Mouse (Mus musculus) forebrain, embryonic 14.5 days (tissue): ENCODE data around the gene Ccpg1. TPM values are rescaled to one million over a fixed set of nuclear protein-coding genes. Genes with fewer than 3 reads are reported as not detected.

Experiments used
- ATAC-seq: fragments of 200-750 bp; cut with Nextera tagmentation; 2 replicates; pipeline ENCODE4 v1.8.0; 2017; ENCODE audit warnings: mild to moderate bottlenecking, moderate library complexity
- DNase-seq: peaks from one replicate; pipeline ENCODE4 v3.0.0-alpha.2; 2015; ENCODE audit warnings: low spot score
- H3K27ac ChIP-seq: fragments of 300-500 bp; sonication (generic); 2 replicates; pipeline ENCODE4 v1.5.1; 2014; ENCODE audit warnings: low read depth, mild to moderate bottlenecking, control low read depth, low read length, moderate library complexity
- H3K27me3 ChIP-seq: fragments of 300-500 bp; sonication (generic); replicated peaks from 2 replicates; pipeline ENCODE4 v1.6.1; 2014; ENCODE audit warnings: low read length, control low read depth, mixed read lengths; ENCODE audit not compliant: control insufficient read depth, insufficient read depth
- H3K36me3 ChIP-seq: fragments of 300-500 bp; sonication (generic); 2 replicates; pipeline ENCODE4 v1.6.1; 2014; ENCODE audit warnings: low read length, control low read depth; ENCODE audit not compliant: control insufficient read depth, insufficient read depth
- H3K4me1 ChIP-seq: fragments of 300-500 bp; sonication (generic); 2 replicates; pipeline ENCODE4 v1.6.1; 2014; ENCODE audit warnings: antibody characterized with exemption, low read length, control low read depth; ENCODE audit not compliant: control insufficient read depth, insufficient read depth
- H3K4me2 ChIP-seq: fragments of 300-500 bp; sonication (generic); 2 replicates; pipeline ENCODE4 v1.6.1; 2014; ENCODE audit warnings: mild to moderate bottlenecking, control low read depth, low read length
- H3K4me3 ChIP-seq: fragments of 300-500 bp; sonication (generic); 2 replicates; pipeline ENCODE4 v1.5.1; 2014; ENCODE audit warnings: low read depth, low read length, control low read depth
- H3K9ac ChIP-seq: fragments of 300-500 bp; sonication (generic); 2 replicates; pipeline ENCODE4 v1.6.1; 2014; ENCODE audit warnings: mild to moderate bottlenecking, low read length, control low read depth, moderate library complexity
- H3K9me3 ChIP-seq: fragments of 300-500 bp; sonication (generic); replicated peaks from 2 replicates; pipeline ENCODE4 v1.6.1; 2016; ENCODE audit warnings: low read length, control low read depth, mixed read lengths; ENCODE audit not compliant: control insufficient read depth
- WGBS: fragments of 180-500 bp; shearing (Covaris S2); extraction: QIAGEN DNeasy Blood & Tissue Kit; methylation state at CpG from one replicate; pipeline ENCODE4 v1.1.7; 2014; 5-methylcytosine and 5-hydroxymethylcytosine counted together
- polyA plus RNA-seq: library from polyadenylated mRNA; unstranded; fragments of >200 nt; fragmentation: Nextera tagmentation; extraction: Ambion mirVana; gene quantifications from 2 replicates; pipeline ENCODE4 v1.2.1, GENCODE M21; 2014

Ccpg1 gene
- polyA plus RNA-seq, 1 experiment from 2014 or later: 29.5 TPM

DNA sequence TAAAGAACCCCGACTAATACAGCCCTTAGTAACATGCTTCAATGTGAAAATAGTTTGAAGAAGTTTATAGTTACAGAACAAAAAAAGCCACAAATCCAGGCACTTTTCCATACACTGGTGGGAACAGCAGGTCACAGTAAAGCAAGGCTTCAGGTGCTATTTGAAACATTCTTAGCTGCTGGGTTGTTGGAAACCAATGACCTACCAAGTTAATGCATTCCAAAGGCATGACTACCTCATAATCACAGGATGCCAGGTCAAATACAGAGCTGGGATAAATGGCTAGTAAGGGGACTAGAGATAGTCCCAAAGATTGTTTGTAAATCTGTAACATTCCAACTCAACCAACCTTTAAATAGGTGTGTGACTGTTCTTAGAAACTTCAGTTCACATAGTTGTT, 10.0 kb upstream of the Ccpg1 start:
- ATAC-seq: no peak
- no peak overlapping the region for H3K27ac ChIP-seq
- H3K4me1 ChIP-seq: no peaks in the 10 kb centered on the region
- no peak for DNase-seq
- H3K27me3 ChIP-seq: no peaks in the 10 kb centered on the region
- no peak overlapping the region for H3K4me3 ChIP-seq
- no peaks in the 10 kb centered on the region for H3K9me3 ChIP-seq
- H3K36me3 ChIP-seq: no peaks in the 10 kb centered on the region
- no peak overlapping the region for H3K4me2 ChIP-seq
- WGBS: 93% methylated on average over 1 of the region's 1 CpGs
- H3K9ac ChIP-seq: no peak overlapping the region

DNA sequence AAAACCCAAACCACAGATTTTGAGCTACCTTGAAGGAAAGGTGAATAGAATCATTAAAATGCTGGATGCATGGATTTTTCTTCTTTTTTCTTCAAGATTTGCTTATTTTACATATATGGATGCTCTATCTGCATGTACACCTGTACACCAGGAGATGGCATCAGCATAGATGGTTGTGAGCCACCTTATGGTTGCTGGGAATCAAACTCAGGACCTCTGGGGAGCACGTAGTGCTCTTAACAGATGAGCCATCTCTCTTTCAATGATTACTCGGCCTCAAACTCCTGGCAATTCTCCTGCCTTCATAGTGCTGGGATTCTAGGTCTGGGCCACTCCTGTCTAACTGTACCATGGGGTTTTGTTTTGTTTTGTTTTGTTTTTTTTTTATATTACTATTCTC, 2.2 kb upstream of the Ccpg1 start:
- WGBS: 65% methylated on average over 2 of the region's 2 CpGs
- H3K27me3 ChIP-seq: no peaks in the 10 kb centered on the region
- ATAC-seq (no peak), DNase-seq (no peak)
- H3K36me3 ChIP-seq: no peaks in the 10 kb centered on the region
- no peak overlapping the region for H3K4me2 ChIP-seq
- H3K4me1 ChIP-seq: peaks cover 9% of the 10 kb centered on the region
- no peak overlapping the region for H3K4me3 ChIP-seq
- no peaks in the 10 kb centered on the region for H3K9me3 ChIP-seq
- no peak overlapping the region for H3K27ac ChIP-seq
- H3K9ac ChIP-seq: no peak overlapping the region

DNA sequence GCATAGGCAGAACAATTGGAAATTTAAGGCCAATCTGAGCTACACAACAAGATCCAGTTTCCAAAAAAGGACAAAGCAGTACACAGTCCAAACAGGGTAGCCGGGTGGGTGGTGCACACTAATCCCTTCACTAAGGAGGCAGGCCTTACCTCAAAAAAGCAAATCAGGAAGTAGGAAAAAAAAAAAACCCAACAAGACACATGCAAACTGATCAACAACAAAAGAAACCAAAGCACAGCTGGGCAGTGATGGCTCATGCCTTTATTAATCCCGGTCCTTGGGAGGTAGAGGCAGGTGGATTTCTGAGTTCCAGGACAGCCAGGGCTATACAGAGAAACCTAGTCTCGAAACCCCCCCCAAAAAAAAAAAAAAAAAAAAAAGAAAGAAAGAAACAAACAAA, 2.5 kb downstream of the Ccpg1 start:
- 50% methylated on average over 3 of the region's 3 CpGs for WGBS
- no peak for ATAC-seq
- Histone ChIP-seq H3K4me2 (no peak overlapping the region), H3K36me3 (no peaks in the 10 kb centered on the region), H3K27me3 (no peaks in the 10 kb centered on the region), H3K4me1 (peaks cover 9% of the 10 kb centered on the region), H3K9me3 (no peaks in the 10 kb centered on the region), H3K9ac (no peak overlapping the region), H3K27ac (no peak overlapping the region), H3K4me3 (no peak overlapping the region)
- DNase-seq: no peak

DNA sequence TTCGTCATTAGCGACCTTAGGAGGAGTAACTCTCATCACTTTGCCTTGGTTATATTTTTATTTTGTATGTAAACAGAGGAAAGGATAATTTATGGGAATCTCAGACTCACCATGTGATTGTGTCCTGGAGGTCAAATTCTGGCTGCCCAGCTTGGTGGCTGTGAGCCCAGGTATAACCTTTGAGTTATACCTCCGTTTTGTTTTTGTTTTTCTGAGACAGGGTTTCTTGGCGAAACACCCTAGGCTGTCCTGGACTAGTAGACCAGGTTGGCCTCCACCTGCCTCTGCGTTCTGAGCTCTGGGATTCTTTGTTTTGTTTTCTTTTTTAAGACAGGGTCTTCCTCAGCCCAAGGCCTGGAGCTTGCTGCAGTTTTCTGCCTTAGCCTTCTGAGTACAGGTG, 3.5 kb downstream of the Ccpg1 start:
- Histone ChIP-seq H3K27ac (no peak overlapping the region), H3K27me3 (no peaks in the 10 kb centered on the region), H3K36me3 (no peaks in the 10 kb centered on the region), H3K9me3 (no peaks in the 10 kb centered on the region), H3K4me3 (no peak overlapping the region), H3K9ac (no peak overlapping the region), H3K4me1 (peaks cover 9% of the 10 kb centered on the region), H3K4me2 (no peak overlapping the region)
- 86% methylated on average over 5 of the region's 5 CpGs for WGBS
- no peak for DNase-seq
- no peak for ATAC-seq

DNA sequence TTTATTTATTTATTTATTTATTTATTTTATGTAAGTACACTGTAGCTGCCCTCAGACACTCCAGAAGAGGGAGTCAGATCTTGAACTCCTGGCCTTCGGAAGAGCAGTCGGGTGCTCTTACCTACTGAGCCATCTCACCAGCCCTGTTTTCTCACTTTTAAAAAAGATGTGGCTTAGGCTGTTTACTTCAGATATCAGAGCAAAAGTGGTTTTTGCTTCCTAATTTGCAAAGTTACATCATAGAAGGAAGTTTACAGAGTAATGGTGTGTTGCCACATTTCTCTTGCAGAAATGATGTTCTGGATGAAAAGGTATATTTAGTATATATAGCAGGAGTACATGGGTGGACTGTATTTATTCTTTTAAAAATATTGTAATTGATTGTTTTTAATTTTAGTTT, 6.2 kb downstream of the Ccpg1 start:
- Histone ChIP-seq H3K9me3 (no peaks in the 10 kb centered on the region), H3K27ac (no peak overlapping the region), H3K4me2 (no peak overlapping the region), H3K9ac (no peak overlapping the region), H3K4me1 (no peaks in the 10 kb centered on the region), H3K36me3 (no peaks in the 10 kb centered on the region), H3K4me3 (no peak overlapping the region), H3K27me3 (no peaks in the 10 kb centered on the region)
- WGBS: 89% methylated on average over 2 of the region's 2 CpGs
- DNase-seq (no peak), ATAC-seq (no peak)

DNA sequence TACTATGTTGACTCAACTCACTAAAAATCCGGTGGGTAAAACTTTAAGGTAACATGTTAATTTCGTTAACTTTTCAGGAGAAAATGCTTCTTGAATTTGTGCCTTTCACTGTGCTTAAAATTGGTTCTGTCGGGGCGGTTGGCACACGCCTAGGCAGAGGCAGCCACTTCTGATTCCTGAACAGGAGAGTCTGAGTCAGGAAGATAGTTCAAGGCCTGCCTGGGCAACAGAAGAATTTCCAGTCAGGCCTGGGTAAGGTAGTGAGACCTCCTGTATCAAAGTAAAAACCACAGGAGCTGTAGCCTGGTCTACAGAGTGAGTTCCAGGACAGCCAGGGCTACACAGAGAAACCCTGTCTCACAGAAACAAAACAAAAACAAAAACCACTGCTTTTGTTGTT, 7.3 kb downstream of the Ccpg1 start:
- DNase-seq (no peak), ATAC-seq (no peak)
- 90% methylated on average over 5 of the region's 5 CpGs for WGBS
- no peak overlapping the region for H3K4me3 ChIP-seq
- no peaks in the 10 kb centered on the region for H3K36me3 ChIP-seq
- H3K4me1 ChIP-seq: no peaks in the 10 kb centered on the region
- H3K9ac ChIP-seq: no peak overlapping the region
- H3K27ac ChIP-seq: no peak overlapping the region
- no peak overlapping the region for H3K4me2 ChIP-seq
- no peaks in the 10 kb centered on the region for H3K9me3 ChIP-seq
- H3K27me3 ChIP-seq: no peaks in the 10 kb centered on the region

DNA sequence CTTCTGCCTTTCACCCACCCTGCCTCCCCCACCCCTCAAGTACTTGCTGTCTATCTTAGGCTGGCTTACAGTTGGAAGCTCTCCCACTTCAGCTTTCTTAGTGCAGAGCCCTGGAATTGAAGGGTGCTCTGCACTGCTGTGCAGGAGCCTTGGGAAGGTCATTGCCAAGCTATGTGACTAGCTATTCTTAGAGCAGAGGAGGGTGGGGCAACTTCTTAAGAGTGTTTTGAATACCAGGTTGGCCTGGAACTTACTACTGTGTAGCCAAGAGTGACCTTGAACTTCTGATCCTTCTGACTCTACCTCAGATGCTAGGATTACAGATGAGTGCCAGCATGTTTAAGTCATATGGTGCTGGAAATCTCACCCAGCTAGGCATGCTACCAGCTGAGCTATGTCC, 10.9 kb downstream of the Ccpg1 start:
- no peak overlapping the region for H3K4me2 ChIP-seq
- H3K27me3 ChIP-seq: no peaks in the 10 kb centered on the region
- H3K9me3 ChIP-seq: no peaks in the 10 kb centered on the region
- peaks cover 7% of the 10 kb centered on the region; the same call in 1 of the 2 replicates for H3K36me3 ChIP-seq
- H3K9ac ChIP-seq: no peak overlapping the region
- no peak overlapping the region for H3K4me3 ChIP-seq
- ATAC-seq (no peak), DNase-seq (no peak)
- H3K4me1 ChIP-seq: no peaks in the 10 kb centered on the region
- no peak overlapping the region for H3K27ac ChIP-seq

DNA sequence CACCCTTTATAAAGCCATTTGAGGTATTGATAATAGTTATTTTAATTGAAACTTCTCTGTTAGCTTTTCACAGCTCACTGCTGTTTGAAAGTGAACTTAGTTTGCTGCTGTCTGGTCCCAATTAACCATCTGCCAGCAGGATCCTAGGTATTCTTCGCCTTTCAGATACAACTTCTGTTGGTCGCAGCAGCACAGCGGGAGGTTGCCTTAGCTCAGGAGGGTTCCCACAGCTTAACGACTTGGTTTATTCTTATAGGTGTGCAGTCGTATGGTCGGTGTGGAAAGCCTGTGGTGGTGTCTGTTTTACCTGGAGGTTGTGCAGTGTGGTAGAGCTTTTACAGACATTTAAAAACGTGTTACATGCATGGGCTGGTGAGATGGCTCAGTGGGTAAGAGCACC, 11.6 kb downstream of the Ccpg1 start:
- Histone ChIP-seq H3K4me2 (no peak overlapping the region), H3K36me3 (peaks cover 10% of the 10 kb centered on the region; the same call in 1 of the 2 replicates)

DNA sequence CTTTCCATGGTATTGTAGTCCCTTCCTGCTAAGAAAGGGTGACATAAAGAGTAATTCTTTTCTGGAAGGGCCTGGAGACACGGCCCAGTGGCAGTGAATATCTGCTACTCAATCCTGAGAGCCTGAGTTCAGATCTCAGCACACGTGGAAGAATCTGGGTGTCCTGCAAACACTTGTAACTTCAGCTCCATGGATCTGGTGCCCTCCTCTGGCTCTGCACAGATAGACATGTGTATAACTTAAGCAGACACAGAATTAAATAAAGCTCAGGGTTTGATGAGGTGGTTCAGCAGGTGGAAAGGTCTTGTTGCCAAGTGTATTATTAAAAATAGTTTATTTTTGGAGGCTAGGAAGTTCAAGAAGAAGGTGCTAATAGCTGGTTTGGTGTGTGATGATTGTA, 15.3 kb downstream of the Ccpg1 start:
- Histone ChIP-seq H3K9ac (no peak overlapping the region), H3K4me2 (no peak overlapping the region), H3K4me3 (no peak overlapping the region), H3K9me3 (no peaks in the 10 kb centered on the region), H3K4me1 (no peaks in the 10 kb centered on the region), H3K27me3 (no peaks in the 10 kb centered on the region), H3K27ac (no peak overlapping the region), H3K36me3 (peaks cover 22% of the 10 kb centered on the region)
- WGBS: 62% methylated on average over 2 of the region's 2 CpGs
- DNase-seq (no peak), ATAC-seq (no peak)

More for the DNA sequence above, 11.6 kb downstream of the Ccpg1 start:
- Histone ChIP-seq H3K4me1 (no peaks in the 10 kb centered on the region), H3K4me3 (no peak overlapping the region), H3K9ac (no peak overlapping the region), H3K27ac (no peak overlapping the region), H3K27me3 (no peaks in the 10 kb centered on the region), H3K9me3 (no peaks in the 10 kb centered on the region)
- DNase-seq (no peak), ATAC-seq (no peak)
- WGBS: 45% methylated on average over 7 of the region's 7 CpGs
